Mouse (Mus musculus): ENCODE data around the gene Gk. TPM values are rescaled to one million over a fixed set of nuclear protein-coding genes. Genes with fewer than 3 reads are reported as not detected.

Gk gene
- polyA plus RNA-seq, 1 experiment: 5.7 TPM

Other genes starting within 250 kb of the Gk start
- gene Tab3, start 202.8 kb downstream of the Gk start, polyA plus RNA-seq (2012; rRNA removed): 4.9 and 6.3 TPM in 2 replicates
- 0.22 and 0.32 TPM in 2 replicates for gene 5430427O19Rik, start 93.5 kb upstream of the Gk start, polyA plus RNA-seq (2012; rRNA removed)

All from urinary bladder, adult 2 months (tissue).